Mouse (Mus musculus): ENCODE data around the gene Stk17b. TPM values are rescaled to one million over a fixed set of nuclear protein-coding genes. Genes with fewer than 3 reads are reported as not detected.

The Stk17b gene
- polyA plus RNA-seq (2014; fragmentation: Illumina TruSeq; extraction: RNeasy Lipid Tissue Mini Kit (QIAGEN cat#74804); ENCODE audit: low read depth, low replicate concordance): 8.4 TPM

DNA sequence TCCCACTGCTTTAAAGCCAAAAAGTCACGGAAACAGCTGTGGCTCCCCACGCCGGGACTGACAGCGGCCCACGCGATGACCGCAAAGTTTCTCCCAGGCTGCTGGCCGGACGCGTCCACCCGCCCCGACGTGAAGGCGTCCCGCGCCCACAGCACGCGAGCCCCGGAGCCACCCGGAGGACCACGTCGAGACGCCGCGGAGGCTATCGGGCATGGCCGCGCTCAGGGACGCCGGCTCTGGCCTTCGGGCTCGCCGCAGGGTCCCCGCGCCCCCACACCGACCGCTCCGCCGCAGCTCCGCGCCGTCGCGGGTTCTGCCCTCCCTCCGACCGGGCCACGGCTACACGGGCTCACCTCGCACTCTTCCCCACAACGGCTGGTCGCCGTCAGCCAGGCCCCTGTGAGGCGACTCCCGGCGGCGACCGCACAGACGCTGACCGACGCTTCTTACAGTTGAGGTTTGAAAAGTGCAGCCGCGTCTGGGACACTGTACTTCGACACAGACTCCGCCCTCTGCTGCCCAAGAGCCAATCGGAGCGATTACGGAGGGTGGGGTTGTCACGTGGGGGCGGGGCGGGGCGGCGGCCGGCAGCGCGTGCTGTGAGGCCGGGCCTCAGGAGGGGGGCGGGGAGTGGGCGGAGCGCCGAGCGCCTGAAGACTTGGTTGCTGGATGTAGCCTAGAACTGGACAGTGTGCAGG lies at the start of gene Stk17b:
Stk17b (minus strand) TSS at position 504 of the 698 bp plus-strand sequence.

DNA sequence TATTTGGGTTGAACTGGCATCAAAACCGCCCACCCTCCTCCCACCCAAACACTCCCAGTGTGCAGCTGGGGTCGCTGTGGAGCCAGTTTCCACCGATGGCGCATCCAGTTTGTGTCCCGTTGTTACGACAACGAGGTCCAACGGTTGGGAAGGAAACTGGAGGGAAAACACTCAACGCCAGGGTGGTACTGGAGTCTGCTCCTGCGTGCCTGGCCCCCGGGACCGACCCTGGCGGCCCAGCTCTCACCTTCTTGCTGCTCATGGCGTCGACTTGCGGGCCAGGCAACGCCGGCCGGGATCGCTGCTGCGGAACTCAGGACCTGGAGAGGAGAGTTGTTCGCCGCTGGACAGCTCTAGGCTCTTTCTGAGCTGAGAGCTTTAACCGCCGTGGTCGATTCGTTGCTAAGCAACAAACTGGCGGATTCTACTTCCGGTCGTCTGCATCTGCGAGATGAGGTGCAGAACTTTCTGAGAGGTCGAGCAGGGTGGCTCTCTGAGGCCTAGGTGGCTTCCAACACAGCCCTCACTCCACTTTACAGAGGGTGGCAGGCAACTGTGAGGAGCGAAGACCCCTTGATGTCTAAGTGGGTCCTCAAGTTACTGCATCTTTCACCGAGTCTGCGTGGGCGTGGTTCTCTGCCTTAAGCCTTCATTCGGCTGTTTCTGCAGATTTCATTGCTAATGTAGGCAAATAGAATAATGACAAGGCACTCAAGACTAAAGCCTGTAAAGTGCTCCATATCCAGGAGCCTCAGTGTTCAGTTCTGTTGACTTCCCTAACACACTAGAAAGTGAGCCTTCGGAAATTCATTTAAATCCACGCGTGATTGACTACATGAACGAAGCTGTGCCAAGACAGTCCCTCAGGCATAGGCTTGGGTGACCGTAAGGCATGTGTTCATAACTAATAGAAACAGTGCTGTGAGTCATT lies 78.3 kb downstream of the Stk17b start, which contains the start of gene Dnah7a:
Dnah7a (minus strand) TSS at position 354 of the 931 bp plus-strand sequence.

Other genes starting within 250 kb of the Stk17b start
- not detected for gene Dnah7a, start 78.4 kb downstream of the Stk17b start, polyA plus RNA-seq (2014; fragmentation: Illumina TruSeq; extraction: RNeasy Lipid Tissue Mini Kit (QIAGEN cat#74804); ENCODE audit: low read depth, low replicate concordance)

Data from heart, adult 10 weeks (tissue).